Mouse (Mus musculus) forebrain, embryonic 10.5 days (tissue): ENCODE data around the gene Meis3. TPM values are rescaled to one million over a fixed set of nuclear protein-coding genes. Genes with fewer than 3 reads are reported as not detected.

ENCODE experiments used
- DNase-seq: peaks from one replicate; pipeline ENCODE4 v3.0.0-alpha.2; 2017; ENCODE audit warnings: low spot score; ENCODE audit errors: extremely low spot score
- H3K27ac ChIP-seq: fragments of 300-500 bp; sonication (generic); 2 replicates; pipeline ENCODE4 v1.5.1; 2016; ENCODE audit warnings: mild to moderate bottlenecking
- H3K27me3 ChIP-seq: fragments of 300-500 bp; sonication (generic); 2 replicates; pipeline ENCODE4 v1.6.1; 2016; ENCODE audit warnings: mild to moderate bottlenecking; ENCODE audit not compliant: poor library complexity, severe bottlenecking
- H3K36me3 ChIP-seq: fragments of 300-500 bp; sonication (generic); replicated peaks from 2 replicates; pipeline ENCODE4 v1.6.1; 2016; ENCODE audit warnings: mild to moderate bottlenecking, moderate library complexity
- H3K4me1 ChIP-seq: fragments of 300-500 bp; sonication (generic); 2 replicates; pipeline ENCODE4 v1.6.1; 2016
- H3K4me3 ChIP-seq: fragments of 300-500 bp; sonication (generic); 2 replicates; pipeline ENCODE4 v1.5.1; 2016; ENCODE audit warnings: mild to moderate bottlenecking, moderate library complexity
- H3K9me3 ChIP-seq: fragments of 300-500 bp; sonication (generic); 2 replicates; pipeline ENCODE4 v1.6.1; 2016; ENCODE audit warnings: mild to moderate bottlenecking, moderate library complexity
- WGBS: fragments of 180-500 bp; shearing (Covaris S2); methylation state at CpG from one replicate; pipeline ENCODE4 v1.1.7; 2016; 5-methylcytosine and 5-hydroxymethylcytosine counted together
- polyA plus RNA-seq: library from polyadenylated mRNA; unstranded; fragments of >200 nt; fragmentation: Nextera tagmentation; extraction: Ambion mirVana; gene quantifications from 2 replicates; pipeline ENCODE4 v1.2.1, GENCODE M21; 2016

Meis3 gene
- polyA plus RNA-seq, 1 experiment from 2014 or later = 56.7 TPM

GRCm38 (mm10) chr7:16172141-16172581 lies 2.7 kb upstream of the Meis3 start:
- Histone ChIP-seq H3K36me3 (no peaks in the 10 kb centered on the region), H3K27ac (peak overlapping the region; percentile 87), H3K4me3 (no peak overlapping the region), H3K27me3 (peaks cover 6% of the 10 kb centered on the region; the same call in 1 of the 2 replicates), H3K9me3 (peaks cover 9% of the 10 kb centered on the region), H3K4me1 (peaks cover 53% of the 10 kb centered on the region)
- DNase-seq = no peak
- WGBS = 8% methylated on average over 1 of the region's 1 CpGs

DNA sequence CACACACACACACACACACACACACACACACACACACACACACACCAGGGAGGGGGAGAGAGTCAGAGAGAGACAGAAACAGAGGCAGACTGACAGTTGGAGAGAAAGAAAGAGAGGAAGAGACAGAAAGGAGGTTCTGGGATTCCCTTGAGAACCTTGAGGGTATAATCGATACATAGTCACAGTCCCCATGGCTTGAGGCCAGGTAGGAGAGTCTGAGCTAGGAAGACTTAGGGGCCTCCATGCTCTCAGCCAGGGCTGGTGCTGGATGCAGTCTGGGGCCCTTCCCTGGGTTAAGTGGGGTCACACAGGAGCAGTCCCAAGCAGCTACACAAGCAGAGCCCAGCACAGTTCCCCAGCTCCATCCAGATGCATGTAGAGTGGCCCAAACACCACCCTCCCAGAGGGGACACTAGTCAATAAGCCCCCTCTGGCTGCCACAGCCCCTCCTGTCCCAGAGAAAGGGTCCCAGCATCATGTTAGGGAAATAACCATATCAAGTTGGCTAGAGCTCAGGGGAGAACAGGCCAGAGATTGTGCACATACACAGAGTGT lies 2.2 kb upstream of the Meis3 start:
- peaks cover 8% of the 10 kb centered on the region for H3K9me3 ChIP-seq
- no peak for DNase-seq
- WGBS = 52% methylated on average over 1 of the region's 1 CpGs
- peaks cover 6% of the 10 kb centered on the region; the same call in 1 of the 2 replicates for H3K27me3 ChIP-seq
- H3K36me3 ChIP-seq = peaks cover 1% of the 10 kb centered on the region; the same call in 1 of the 2 replicates
- peaks cover 53% of the 10 kb centered on the region for H3K4me1 ChIP-seq
- H3K27ac ChIP-seq = peak overlapping the region; percentile 87
- no peak overlapping the region; the same call in 1 of the 2 replicates for H3K4me3 ChIP-seq

GRCm38 (mm10) chr7:16173146-16173545 lies 1.7 kb upstream of the Meis3 start:
- Histone ChIP-seq H3K27ac (peak overlapping the region; percentile 87), H3K4me3 (0 out of 2 replicates have a peak overlapping the region, but pooled peaks have one; percentile 84), H3K27me3 (peaks cover 6% of the 10 kb centered on the region; the same call in 1 of the 2 replicates), H3K4me1 (peaks cover 53% of the 10 kb centered on the region), H3K9me3 (peaks cover 4% of the 10 kb centered on the region; the same call in 1 of the 2 replicates), H3K36me3 (peaks cover 6% of the 10 kb centered on the region)
- DNase-seq = no peak
- 65% methylated on average over 5 of the region's 5 CpGs for WGBS

DNA sequence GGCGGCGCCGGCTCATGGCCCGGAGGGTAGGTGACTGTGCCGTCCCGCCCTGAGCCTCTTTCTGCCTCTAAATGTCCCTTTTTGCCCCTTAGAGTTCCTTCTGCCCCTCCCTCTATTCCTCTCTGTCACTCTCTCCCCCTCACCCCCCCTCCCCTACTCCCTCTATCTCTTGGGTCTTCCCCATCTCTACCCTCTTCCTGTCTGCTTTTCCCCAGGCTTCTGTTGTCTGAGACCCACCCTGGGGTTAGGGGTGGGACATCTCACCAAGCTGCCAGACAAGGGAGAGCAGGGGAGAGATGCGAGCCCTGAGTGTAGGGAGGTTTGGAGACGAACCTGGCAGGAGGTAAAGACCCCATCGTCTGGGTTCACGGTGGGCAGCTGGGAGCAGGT lies 647 bp downstream of the Meis3 start:
- no peak for DNase-seq
- WGBS = under 1% methylated on average over 10 of the region's 10 CpGs
- peaks cover 53% of the 10 kb centered on the region for H3K4me1 ChIP-seq

DNA sequence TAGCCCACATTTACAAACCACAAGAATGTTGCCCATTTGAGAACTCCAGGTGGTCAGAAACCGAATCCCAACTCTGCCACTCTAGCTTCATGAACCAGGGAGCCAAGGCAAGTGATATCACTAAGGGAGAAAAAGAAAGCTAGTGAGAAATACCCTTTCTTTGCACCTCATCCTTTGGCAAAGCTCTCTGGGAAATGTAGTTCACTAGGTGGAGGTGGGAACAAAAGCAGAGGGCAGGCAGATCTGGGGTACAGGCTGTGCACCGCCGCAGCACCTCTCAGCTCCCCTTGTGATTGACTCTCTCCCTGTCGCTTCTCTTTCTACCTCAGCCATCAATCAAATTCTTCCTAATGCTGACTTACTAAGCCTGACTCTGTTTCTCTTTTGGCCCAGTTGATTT lies 3.2 kb downstream of the Meis3 start:
- 83% methylated on average over 4 of the region's 4 CpGs for WGBS
- DNase-seq = no peak
- H3K36me3 ChIP-seq = peaks cover 39% of the 10 kb centered on the region
- H3K27me3 ChIP-seq = peaks cover 6% of the 10 kb centered on the region; the same call in 1 of the 2 replicates
- H3K4me3 ChIP-seq = no peak overlapping the region
- H3K4me1 ChIP-seq = peaks cover 35% of the 10 kb centered on the region
- H3K27ac ChIP-seq = no peak overlapping the region
- H3K9me3 ChIP-seq = no peaks in the 10 kb centered on the region

More for the DNA sequence above, 647 bp downstream of the Meis3 start:
- Histone ChIP-seq H3K36me3 (peaks cover 30% of the 10 kb centered on the region), H3K4me3 (peak overlapping the region; percentile 84), H3K27me3 (peaks cover 6% of the 10 kb centered on the region; the same call in 1 of the 2 replicates), H3K9me3 (no peaks in the 10 kb centered on the region), H3K27ac (peak overlapping the region; percentile 87)

- Histone ChIP-seq H3K27ac (no peak overlapping the region), H3K4me1 (no peaks in the 10 kb centered on the region), H3K27me3 (no peaks in the 10 kb centered on the region), H3K36me3 (peaks cover 47% of the 10 kb centered on the region), H3K4me3 (no peak overlapping the region), H3K9me3 (no peaks in the 10 kb centered on the region)
- 27% methylated on average over 8 of the region's 8 CpGs for WGBS
- DNase-seq = peak; percentile 34
These were observed 8.8 kb downstream of the Meis3 start for GRCm38 (mm10) chr7:16183663-16184062.

DNA sequence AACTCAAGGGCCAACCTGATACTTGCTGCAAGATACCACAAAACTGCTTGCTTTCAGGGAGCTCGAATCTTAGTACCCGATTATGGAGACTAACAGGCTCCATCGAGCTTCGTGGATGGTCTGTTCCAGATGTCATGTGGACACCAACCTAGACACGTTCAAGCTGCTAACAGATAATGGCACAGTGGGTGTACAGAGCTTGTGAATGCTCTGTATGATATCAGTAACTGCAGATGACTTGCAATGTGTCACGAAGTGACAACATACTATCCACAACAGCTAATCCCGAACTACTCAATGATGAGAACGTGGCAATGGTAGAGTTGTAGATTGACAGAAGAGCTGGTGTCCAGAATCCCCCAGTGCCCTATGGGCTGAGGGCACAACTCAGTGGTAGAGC lies 12.6 kb downstream of the Meis3 start:
- Histone ChIP-seq H3K4me1 (no peaks in the 10 kb centered on the region), H3K4me3 (no peak overlapping the region), H3K9me3 (no peaks in the 10 kb centered on the region), H3K27ac (no peak overlapping the region), H3K36me3 (peaks cover 21% of the 10 kb centered on the region), H3K27me3 (0 out of 2 replicates have a peak, but pooled peaks cover 5% of the 10 kb centered on the region)
- WGBS = 85% methylated on average over 8 of the region's 8 CpGs
- DNase-seq = no peak

DNA sequence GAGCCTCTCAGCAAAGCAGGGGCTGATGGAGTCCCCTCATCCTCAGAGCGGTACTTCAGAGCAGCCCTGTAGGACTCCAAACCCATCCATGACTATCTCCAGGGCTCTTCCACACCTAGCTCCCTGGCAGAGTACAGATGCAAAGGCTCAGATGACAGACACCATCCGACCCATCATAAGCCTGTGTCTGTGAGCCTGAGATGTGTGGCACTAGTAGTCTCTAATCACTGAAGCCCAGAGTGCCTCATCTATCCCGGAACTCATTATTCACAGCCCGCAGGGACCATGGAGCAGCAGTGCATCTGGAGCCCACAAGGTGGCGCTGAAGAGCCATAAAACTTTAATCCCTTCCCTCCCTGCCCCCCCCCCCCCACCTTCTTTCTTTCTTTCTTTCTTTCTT lies 17.4 kb downstream of the Meis3 start:
- Histone ChIP-seq H3K9me3 (no peaks in the 10 kb centered on the region), H3K27ac (no peak overlapping the region), H3K4me3 (no peak overlapping the region), H3K4me1 (0 out of 2 replicates have a peak, but pooled peaks cover 4% of the 10 kb centered on the region), H3K27me3 (0 out of 2 replicates have a peak, but pooled peaks cover 5% of the 10 kb centered on the region), H3K36me3 (peaks cover 21% of the 10 kb centered on the region)
- 19% methylated on average over 5 of the region's 5 CpGs for whole genome bisulfite sequencing
- peak; percentile 67 for DNase-seq

DNA sequence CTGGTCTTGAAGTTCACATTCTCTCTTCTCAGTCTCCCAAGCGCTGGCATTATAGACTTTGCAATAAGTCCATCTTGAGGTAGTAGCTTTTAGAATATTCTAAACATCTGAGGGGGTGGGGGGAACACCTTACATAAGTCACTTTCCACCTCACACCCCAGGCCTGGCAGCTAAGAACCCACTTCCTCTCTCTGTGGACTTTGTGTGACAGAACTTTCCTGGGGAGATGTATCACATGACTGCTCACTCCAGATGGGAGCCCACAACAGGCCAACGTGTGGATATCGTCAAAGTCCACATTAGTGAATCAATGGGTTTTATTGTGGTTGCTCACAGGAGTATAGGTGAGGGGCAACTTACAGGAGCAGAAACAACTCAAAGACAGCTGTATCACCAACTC lies 18.8 kb downstream of the Meis3 start:
- Histone ChIP-seq H3K36me3 (peaks cover 35% of the 10 kb centered on the region), H3K4me3 (no peak overlapping the region), H3K27me3 (0 out of 2 replicates have a peak, but pooled peaks cover 5% of the 10 kb centered on the region), H3K27ac (no peak overlapping the region), H3K9me3 (no peaks in the 10 kb centered on the region), H3K4me1 (0 out of 2 replicates have a peak, but pooled peaks cover 4% of the 10 kb centered on the region)
- 65% methylated on average over 3 of the region's 3 CpGs for WGBS
- DNase-seq = no peak

- H3K4me1 ChIP-seq = 0 out of 2 replicates have a peak, but pooled peaks cover 4% of the 10 kb centered on the region
- H3K36me3 ChIP-seq = peaks cover 64% of the 10 kb centered on the region
- no peak for DNase-seq
- H3K9me3 ChIP-seq = no peaks in the 10 kb centered on the region
- 84% methylated on average over 6 of the region's 6 CpGs for WGBS
- H3K27ac ChIP-seq = no peak overlapping the region
- no peaks in the 10 kb centered on the region for H3K27me3 ChIP-seq
- no peak overlapping the region for H3K4me3 ChIP-seq
These were observed 21.7 kb downstream of the Meis3 start for GRCm38 (mm10) chr7:16196616-16197015.

DNA sequence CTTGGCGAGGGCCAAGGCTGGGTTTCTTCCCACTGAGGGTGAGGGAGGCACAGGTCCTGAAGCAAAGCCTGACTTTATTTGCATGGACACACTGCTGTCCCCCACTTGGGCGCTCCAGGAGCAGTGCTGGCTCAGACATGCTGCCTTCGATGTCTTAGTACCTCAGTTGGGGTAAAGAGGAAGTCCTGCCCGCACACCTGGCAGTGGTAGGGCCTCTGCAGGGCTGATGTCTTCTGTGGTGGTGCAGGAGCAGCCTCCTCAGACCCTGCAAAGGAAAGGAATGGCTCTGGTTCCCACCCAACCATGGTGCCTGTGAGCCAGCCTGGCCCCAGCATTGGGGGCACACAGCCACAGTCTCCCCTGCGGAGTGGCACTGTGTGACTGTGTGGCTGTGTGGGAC lies 22.3 kb downstream of the Meis3 start:
- Histone ChIP-seq H3K9me3 (no peaks in the 10 kb centered on the region), H3K36me3 (peaks cover 70% of the 10 kb centered on the region), H3K4me3 (no peak overlapping the region), H3K27me3 (no peaks in the 10 kb centered on the region), H3K4me1 (0 out of 2 replicates have a peak, but pooled peaks cover 4% of the 10 kb centered on the region), H3K27ac (0 out of 2 replicates have a peak overlapping the region, but pooled peaks have one; percentile 25)
- WGBS = 83% methylated on average over 5 of the region's 5 CpGs
- DNase-seq = no peak

GRCm38 (mm10) chr7:16198540-16198939 lies 23.6 kb downstream of the Meis3 start:
- Histone ChIP-seq H3K9me3 (no peaks in the 10 kb centered on the region), H3K27me3 (no peaks in the 10 kb centered on the region), H3K4me1 (0 out of 2 replicates have a peak, but pooled peaks cover 4% of the 10 kb centered on the region), H3K27ac (no peak overlapping the region), H3K36me3 (peaks cover 83% of the 10 kb centered on the region), H3K4me3 (no peak overlapping the region)
- 92% methylated on average over 11 of the region's 11 CpGs for WGBS
- no peak for DNase-seq

DNA sequence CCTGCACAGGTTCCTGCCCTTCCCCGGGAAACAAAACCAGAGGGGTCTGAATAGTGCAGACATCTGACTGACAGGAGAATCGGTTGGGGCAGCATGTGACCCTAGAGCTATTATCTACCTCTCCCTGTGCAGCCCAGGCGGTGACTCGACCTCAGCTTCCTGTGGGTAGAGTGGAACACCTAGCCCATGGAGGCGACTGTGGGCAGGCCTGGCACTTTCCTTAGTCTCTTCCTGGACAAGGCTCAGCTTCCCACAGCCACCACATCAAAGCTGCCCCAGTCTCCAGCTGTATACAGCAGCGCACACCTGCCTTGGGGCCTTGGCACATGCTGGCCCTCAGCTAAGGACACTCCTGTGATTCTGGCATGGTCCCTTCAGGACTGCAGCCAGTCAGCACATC lies 26.2 kb downstream of the Meis3 start:
- Histone ChIP-seq H3K4me1 (0 out of 2 replicates have a peak, but pooled peaks cover 4% of the 10 kb centered on the region), H3K9me3 (no peaks in the 10 kb centered on the region), H3K27me3 (no peaks in the 10 kb centered on the region), H3K36me3 (peaks cover 100% of the 10 kb centered on the region), H3K27ac (no peak overlapping the region), H3K4me3 (no peak overlapping the region)
- WGBS = 93% methylated on average over 6 of the region's 6 CpGs
- no peak for DNase-seq
